Mouse (Mus musculus): Measurements from ENCODE around the gene Mgat4b.

DNA sequence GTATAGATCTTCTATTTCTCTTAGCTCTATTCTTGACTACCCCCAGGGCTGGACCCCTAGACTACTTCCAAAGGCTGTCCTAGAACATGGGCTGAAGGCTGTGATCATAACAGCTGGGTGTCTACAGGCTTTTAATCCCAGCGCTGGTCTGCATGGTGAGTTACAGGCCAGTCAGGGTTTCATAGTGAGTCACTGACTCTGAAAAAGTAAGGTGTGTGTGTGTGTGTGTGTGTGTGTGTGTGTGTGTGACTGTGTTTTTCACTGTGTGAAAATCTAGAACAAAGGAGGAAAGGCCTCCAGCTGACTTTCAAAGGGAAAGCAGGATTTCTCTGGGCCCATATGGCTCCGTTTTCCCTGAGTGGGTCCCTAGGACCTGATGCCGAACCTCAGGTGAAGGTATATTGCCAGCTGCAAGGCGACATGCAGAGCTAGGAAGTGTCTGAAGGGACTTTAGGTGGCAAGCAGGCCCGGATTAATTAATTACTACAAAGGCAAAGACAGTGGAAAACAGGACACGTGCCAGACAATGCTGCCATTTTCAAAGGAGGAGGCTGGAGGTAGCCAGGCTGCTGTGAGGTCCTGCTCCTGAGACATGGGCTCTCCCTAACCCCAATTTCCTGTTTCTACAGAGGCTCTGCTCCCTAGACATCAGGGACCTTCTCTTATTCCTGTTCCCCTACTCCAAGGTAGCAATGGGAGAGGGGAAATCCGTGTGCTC lies 12.0 kb downstream of the Mgat4b start:
- TF ChIP-seq GATA1 (IDR thresholded peaks at IDR 0.05; ENCODE audit: low read length) = no peak
- TF ChIP-seq TAL1 (IDR thresholded peaks at IDR 0.05; ENCODE audit: low read length) = no peak
